Mouse (Mus musculus) fat pad, adult 2 months (tissue): Measurements from ENCODE around the gene Mansc4.

Experiments used
- DNase-seq: peaks from one replicate; pipeline ENCODE4 v3.0.0-alpha.2; 2011; ENCODE audit warnings: low read depth, low spot score; ENCODE audit errors: extremely low read depth

Mansc4 gene

DNA sequence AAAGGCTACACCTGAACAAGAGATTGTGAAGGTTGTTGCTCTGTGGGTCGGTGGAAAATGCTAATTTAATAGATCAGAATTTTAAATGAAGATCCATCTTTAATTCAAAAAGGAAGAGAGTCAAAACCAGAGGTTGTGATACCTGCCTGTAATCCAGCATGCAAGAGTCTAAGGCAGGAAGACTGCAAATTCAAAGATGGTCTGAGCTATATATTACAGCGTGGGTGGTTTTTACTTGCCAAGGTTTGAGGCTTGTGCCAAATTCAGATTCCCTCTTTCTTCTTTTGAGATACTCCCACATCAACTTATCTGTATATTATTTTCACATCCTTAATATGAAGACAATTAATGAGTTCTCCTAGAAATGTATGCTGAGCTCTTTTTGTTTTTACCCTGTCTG lies 58.4 kb downstream of the Mansc4 start:
- DNase-seq = no peak
